Mouse (Mus musculus) spleen, adult 2 months (tissue): ENCODE measurements around the gene Zfp428.

Experiments used
- CTCF ChIP-seq: fragments of 200-500 bp; IDR thresholded peaks from 2 replicates; pipeline ENCODE4 v1.5.1; 2011; ENCODE audit warnings: mild to moderate bottlenecking, inconsistent platforms; ENCODE audit not compliant: insufficient read depth, insufficient read length, insufficient replicate concordance; ENCODE audit errors: extremely low read depth
- POLR2A ChIP-seq: fragments of 200-500 bp; IDR thresholded peaks from 2 replicates; pipeline ENCODE4 v1.6.1; 2011; ENCODE audit warnings: low read depth, low read length, inconsistent platforms

- TF ChIP-seq CTCF (no peak), POLR2A (no peak)
Measured at GRCm38 (mm10) chr7:24485481-24485880, 21.3 kb upstream of the Zfp428 start.
